Mouse (Mus musculus) G1E (cell line): Measurements from ENCODE around the gene Agmat.

Experiments
- CTCF ChIP-seq: IDR thresholded peaks from 2 replicates; pipeline ENCODE4 v1.5.1; 2012; ENCODE audit warnings: low read depth, low read length, inconsistent platforms, mixed read lengths
- GATA1 ChIP-seq: IDR thresholded peaks from 2 replicates; pipeline ENCODE4 v1.6.1; 2012; ENCODE audit warnings: borderline replicate concordance, low read length, inconsistent platforms, mixed read lengths
- GATA2 ChIP-seq: IDR thresholded peaks from 2 replicates; pipeline ENCODE4 v1.6.1; 2012; ENCODE audit warnings: low read depth, low read length, inconsistent platforms, borderline replicate concordance
- POLR2AphosphoS5 ChIP-seq: IDR thresholded peaks from 2 replicates; pipeline ENCODE4 v1.6.1; 2012; ENCODE audit warnings: low read depth, low read length, inconsistent platforms; ENCODE audit not compliant: insufficient replicate concordance

DNA sequence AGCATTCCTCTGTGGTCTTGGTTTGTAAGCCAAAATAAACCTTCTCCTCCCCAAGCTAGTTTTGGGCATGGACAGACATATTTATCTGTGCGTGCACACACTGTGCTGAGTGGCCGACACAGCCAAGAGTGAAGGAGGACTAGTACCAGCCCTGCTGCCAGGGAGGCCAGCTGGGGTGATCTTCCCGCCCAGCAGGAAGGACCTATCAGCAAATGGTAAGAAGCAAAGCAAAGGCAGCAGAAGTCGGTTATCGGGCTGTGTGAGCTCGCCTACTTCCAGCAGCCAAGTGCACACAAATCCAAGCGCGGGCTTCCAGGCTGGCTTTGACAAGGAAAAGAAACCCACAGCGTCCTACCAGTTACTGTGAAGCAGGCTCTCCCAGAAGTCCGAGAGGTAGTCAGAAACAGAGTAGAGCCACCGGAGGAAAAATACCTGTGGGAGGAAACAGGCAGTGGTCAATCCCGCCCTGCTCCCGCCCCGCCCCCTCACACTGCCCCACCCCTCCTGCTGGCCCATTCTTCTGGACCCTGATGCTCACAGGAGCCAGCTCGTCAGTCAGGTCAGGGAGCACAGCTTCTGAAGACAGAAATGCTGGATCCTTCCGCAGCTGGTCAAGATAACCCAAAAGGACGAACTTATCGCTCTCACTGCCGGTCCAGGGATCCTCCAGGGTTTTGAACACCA, 21.0 kb downstream of the Agmat start:
- TF ChIP-seq GATA1 = no peak
- TF ChIP-seq CTCF = no peak
- no peak for TF ChIP-seq GATA2
- no peak for TF ChIP-seq POLR2AphosphoS5
